Mouse (Mus musculus) CD4-positive, CD25-positive, alpha-beta regulatory T cell, adult 4 months (primary cell): ENCODE data around the gene Ces1f. TPM values are rescaled to one million over a fixed set of nuclear protein-coding genes. Genes with fewer than 3 reads are reported as not detected.

Source experiments
- polyA plus RNA-seq, 2 experiments: library from polyadenylated mRNA; unstranded; fragments of 100-300 nt; shearing (Covaris generic); gene quantifications; one replicate each; pipeline ENCODE4 v1.2.1; 2017

Gene Ces1f
- polyA plus RNA-seq, 2 experiments from 2014 or later: not detected

Other genes starting within 250 kb of the Ces1f start
- gene Ces1a, start 231.6 kb downstream of the Ces1f start, polyA plus RNA-seq: not detected
- not detected for gene Ces1b, start 199.7 kb downstream of the Ces1f start, polyA plus RNA-seq
- gene Ces1c, start 148.5 kb downstream of the Ces1f start, polyA plus RNA-seq: not detected
- gene Ces1d, start 81.9 kb downstream of the Ces1f start, polyA plus RNA-seq: not detected
- not detected for gene Ces1e, start 50.1 kb downstream of the Ces1f start, polyA plus RNA-seq
- not detected for gene Ces1g, start 57.6 kb upstream of the Ces1f start, polyA plus RNA-seq
- gene Ces1h, start 100.0 kb upstream of the Ces1f start, polyA plus RNA-seq: not detected